Mouse (Mus musculus) cerebellum, adult 8-10 months (tissue): ENCODE measurements around the gene Btnl2.

Source experiments
- DNase-seq: peaks from one replicate; pipeline ENCODE4 v3.0.0; 2022

The Btnl2 gene

GRCm38 (mm10) chr17:34411117-34411516, 56.5 kb downstream of the Btnl2 start:
- peak; percentile 59 for DNase-seq
